Mouse (Mus musculus): ENCODE results near the gene Prss42. TPM values are rescaled to one million over a fixed set of nuclear protein-coding genes. Genes with fewer than 3 reads are reported as not detected.

Prss42 gene
- not detected in 2 replicates for polyA plus RNA-seq (2015; fragmentation: Nextera tagmentation; extraction: Ambion mirVana)

GRCm38 (mm10) chr9:110797866-110798265 is at the start of gene Prss42:
Prss42 (plus strand) TSS chr9:110798166.
- 90% methylated on average over 14 of the region's 14 CpGs for WGBS
- Histone ChIP-seq H3K36me3 (no peaks in the 10 kb centered on the region), H3K9me3 (no peaks in the 10 kb centered on the region), H3K4me3 (no peak within 1 kb of the TSS), H3K9ac (replicated peaks) (no peak within 1 kb of the TSS), H3K27me3 (no peaks in the 10 kb centered on the region), H3K27ac (replicated peaks) (no peak within 1 kb of the TSS), H3K4me1 (no peaks in the 10 kb centered on the region), H3K4me2 (replicated peaks) (no peak within 1 kb of the TSS)
- ATAC-seq (replicated peaks) = no peak

GRCm38 (mm10) chr9:110748451-110748850 is 49.5 kb upstream of the Prss42 start:
- H3K4me3 ChIP-seq = no peak overlapping the region

GRCm38 (mm10) chr9:110750404-110751187 is 47.4 kb upstream of the Prss42 start:
- H3K27me3 ChIP-seq = no peaks in the 10 kb centered on the region
- no peak overlapping the region for H3K27ac ChIP-seq (replicated peaks)
- H3K4me3 ChIP-seq = no peak overlapping the region
- no peak overlapping the region for H3K4me2 ChIP-seq (replicated peaks)
- H3K4me1 ChIP-seq = no peaks in the 10 kb centered on the region
- WGBS = 48% methylated on average over 14 of the region's 14 CpGs
- no peaks in the 10 kb centered on the region for H3K36me3 ChIP-seq
- no peak for ATAC-seq (replicated peaks)
- no peaks in the 10 kb centered on the region for H3K9me3 ChIP-seq
- H3K9ac ChIP-seq (replicated peaks) = no peak overlapping the region

More at GRCm38 (mm10) chr9:110748451-110748850, 49.5 kb upstream of the Prss42 start:
- WGBS = 64% methylated on average over 2 of the region's 2 CpGs
- no peak overlapping the region for H3K4me2 ChIP-seq (replicated peaks)
- H3K36me3 ChIP-seq = no peaks in the 10 kb centered on the region
- no peak overlapping the region for H3K27ac ChIP-seq (replicated peaks)
- H3K27me3 ChIP-seq = peaks cover 13% of the 10 kb centered on the region
- H3K9ac ChIP-seq (replicated peaks) = no peak overlapping the region
- ATAC-seq (replicated peaks) = no peak
- H3K9me3 ChIP-seq = no peaks in the 10 kb centered on the region
- H3K4me1 ChIP-seq = peaks cover 4% of the 10 kb centered on the region; the same call in 1 of the 2 replicates

- Histone ChIP-seq H3K9me3 (no peaks in the 10 kb centered on the region), H3K4me1 (no peaks in the 10 kb centered on the region), H3K27me3 (no peaks in the 10 kb centered on the region), H3K4me2 (replicated peaks) (no peak overlapping the region), H3K9ac (replicated peaks) (no peak overlapping the region), H3K4me3 (no peak overlapping the region), H3K36me3 (no peaks in the 10 kb centered on the region), H3K27ac (replicated peaks) (no peak overlapping the region)
- no peak for ATAC-seq (replicated peaks)
- WGBS = 89% methylated on average over 5 of the region's 5 CpGs
Measured at GRCm38 (mm10) chr9:110751412-110751811, 46.6 kb upstream of the Prss42 start.

GRCm38 (mm10) chr9:110752917-110753435 is 45.0 kb upstream of the Prss42 start:
- Histone ChIP-seq H3K9me3 (no peaks in the 10 kb centered on the region), H3K36me3 (no peaks in the 10 kb centered on the region), H3K27ac (replicated peaks) (no peak overlapping the region), H3K27me3 (no peaks in the 10 kb centered on the region), H3K9ac (replicated peaks) (no peak overlapping the region), H3K4me2 (replicated peaks) (no peak overlapping the region), H3K4me1 (no peaks in the 10 kb centered on the region), H3K4me3 (no peak overlapping the region)
- no peak for ATAC-seq (replicated peaks)
- 66% methylated on average over 4 of the region's 4 CpGs for WGBS

- H3K36me3 ChIP-seq = no peaks in the 10 kb centered on the region
- no peak overlapping the region for H3K9ac ChIP-seq (replicated peaks)
- no peaks in the 10 kb centered on the region for H3K9me3 ChIP-seq
- no peaks in the 10 kb centered on the region for H3K27me3 ChIP-seq
- H3K4me2 ChIP-seq (replicated peaks) = no peak overlapping the region
- no peaks in the 10 kb centered on the region for H3K4me1 ChIP-seq
- WGBS = 93% methylated on average over 4 of the region's 4 CpGs
- no peak for ATAC-seq (replicated peaks)
- no peak overlapping the region for H3K4me3 ChIP-seq
- H3K27ac ChIP-seq (replicated peaks) = no peak overlapping the region
Measured at GRCm38 (mm10) chr9:110753773-110754172, 44.2 kb upstream of the Prss42 start.

GRCm38 (mm10) chr9:110757816-110758215 is 40.1 kb upstream of the Prss42 start:
- H3K27me3 ChIP-seq = no peaks in the 10 kb centered on the region
- no peaks in the 10 kb centered on the region for H3K4me1 ChIP-seq
- no peak overlapping the region for H3K4me2 ChIP-seq (replicated peaks)
- 94% methylated on average over 5 of the region's 5 CpGs for WGBS
- H3K27ac ChIP-seq (replicated peaks) = no peak overlapping the region
- H3K9me3 ChIP-seq = no peaks in the 10 kb centered on the region
- ATAC-seq (replicated peaks) = no peak
- H3K4me3 ChIP-seq = no peak overlapping the region
- no peaks in the 10 kb centered on the region for H3K36me3 ChIP-seq
- H3K9ac ChIP-seq (replicated peaks) = no peak overlapping the region

GRCm38 (mm10) chr9:110758605-110759004 is 39.4 kb upstream of the Prss42 start:
- Histone ChIP-seq H3K9me3 (no peaks in the 10 kb centered on the region), H3K36me3 (no peaks in the 10 kb centered on the region), H3K4me3 (no peak overlapping the region), H3K9ac (replicated peaks) (no peak overlapping the region), H3K4me1 (no peaks in the 10 kb centered on the region), H3K27ac (replicated peaks) (no peak overlapping the region), H3K4me2 (replicated peaks) (no peak overlapping the region), H3K27me3 (no peaks in the 10 kb centered on the region)
- 60% methylated on average over 8 of the region's 8 CpGs for WGBS
- ATAC-seq (replicated peaks) = no peak

- H3K9me3 ChIP-seq = no peaks in the 10 kb centered on the region
- 61% methylated on average over 2 of the region's 2 CpGs for WGBS
- H3K27me3 ChIP-seq = no peaks in the 10 kb centered on the region
- no peak overlapping the region for H3K4me2 ChIP-seq (replicated peaks)
- no peak overlapping the region for H3K4me3 ChIP-seq
- no peak overlapping the region for H3K27ac ChIP-seq (replicated peaks)
- no peaks in the 10 kb centered on the region for H3K4me1 ChIP-seq
- ATAC-seq (replicated peaks) = no peak
- no peak overlapping the region for H3K9ac ChIP-seq (replicated peaks)
- no peaks in the 10 kb centered on the region for H3K36me3 ChIP-seq
Measured at GRCm38 (mm10) chr9:110759265-110759664, 38.7 kb upstream of the Prss42 start.

- no peak overlapping the region for H3K4me2 ChIP-seq (replicated peaks)
- H3K36me3 ChIP-seq = no peaks in the 10 kb centered on the region
- H3K4me1 ChIP-seq = no peaks in the 10 kb centered on the region
- H3K9ac ChIP-seq (replicated peaks) = no peak overlapping the region
- H3K9me3 ChIP-seq = no peaks in the 10 kb centered on the region
- H3K4me3 ChIP-seq = no peak overlapping the region
- 77% methylated on average over 8 of the region's 8 CpGs for WGBS
- no peak for ATAC-seq (replicated peaks)
- no peak overlapping the region for H3K27ac ChIP-seq (replicated peaks)
- no peaks in the 10 kb centered on the region for H3K27me3 ChIP-seq
Measured at GRCm38 (mm10) chr9:110760886-110761285, 37.1 kb upstream of the Prss42 start.

- Histone ChIP-seq H3K27me3 (no peaks in the 10 kb centered on the region), H3K36me3 (no peaks in the 10 kb centered on the region), H3K4me2 (replicated peaks) (no peak overlapping the region), H3K27ac (replicated peaks) (no peak overlapping the region), H3K4me1 (no peaks in the 10 kb centered on the region), H3K9ac (replicated peaks) (no peak overlapping the region), H3K9me3 (no peaks in the 10 kb centered on the region), H3K4me3 (no peak overlapping the region)
- 76% methylated on average over 10 of the region's 10 CpGs for WGBS
- ATAC-seq (replicated peaks) = no peak
Measured at GRCm38 (mm10) chr9:110762763-110763162, 35.2 kb upstream of the Prss42 start.

GRCm38 (mm10) chr9:110763405-110763804 is 34.6 kb upstream of the Prss42 start:
- Histone ChIP-seq H3K27me3 (no peaks in the 10 kb centered on the region), H3K4me2 (replicated peaks) (no peak overlapping the region), H3K4me1 (no peaks in the 10 kb centered on the region), H3K9ac (replicated peaks) (no peak overlapping the region), H3K27ac (replicated peaks) (no peak overlapping the region), H3K4me3 (no peak overlapping the region), H3K36me3 (no peaks in the 10 kb centered on the region), H3K9me3 (no peaks in the 10 kb centered on the region)
- no peak for ATAC-seq (replicated peaks)
- WGBS = 47% methylated on average over 2 of the region's 2 CpGs

GRCm38 (mm10) chr9:110772336-110772735 is 25.6 kb upstream of the Prss42 start:
- H3K9me3 ChIP-seq = no peaks in the 10 kb centered on the region
- ATAC-seq (replicated peaks) = no peak
- WGBS = 94% methylated on average over 10 of the region's 10 CpGs

More at GRCm38 (mm10) chr9:110772336-110772735, 25.6 kb upstream of the Prss42 start:
- H3K4me1 ChIP-seq = no peaks in the 10 kb centered on the region
- H3K36me3 ChIP-seq = no peaks in the 10 kb centered on the region
- no peak overlapping the region for H3K4me3 ChIP-seq
- H3K27ac ChIP-seq (replicated peaks) = no peak overlapping the region
- H3K4me2 ChIP-seq (replicated peaks) = no peak overlapping the region
- H3K27me3 ChIP-seq = no peaks in the 10 kb centered on the region
- no peak overlapping the region for H3K9ac ChIP-seq (replicated peaks)

All from forebrain, embryonic 15.5 days (tissue).